Mouse (Mus musculus) small intestine, adult 10 weeks (tissue): ENCODE measurements around the gene Ebpl. TPM values are rescaled to one million over a fixed set of nuclear protein-coding genes. Genes with fewer than 3 reads are reported as not detected.

Experiments used
- polyA plus RNA-seq: library from polyadenylated mRNA; stranded (reverse); fragments of 350-450 nt; fragmentation: Illumina TruSeq; extraction: RNeasy Lipid Tissue Mini Kit (QIAGEN cat#74804); gene quantifications from one replicate; pipeline ENCODE4 v1.2.3, GENCODE M21; 2014; ENCODE audit warnings: low replicate concordance

The Ebpl gene
- polyA plus RNA-seq = 3.6 TPM

GRCm38 (mm10) chr14:61360131-61360980 is at the start of gene Ebpl:
Gene Ebpl (minus strand): TSS chr14:61360439.

GRCm38 (mm10) chr14:61309593-61309992 is 50.6 kb downstream of the Ebpl start, which contains the start of gene Arl11:
Gene Arl11 (plus strand): TSS chr14:61309753.

Other genes starting within 250 kb of the Ebpl start
- 2.2 TPM for gene Sacs, start 222.0 kb downstream of the Ebpl start, polyA plus RNA-seq
- gene Sgcg, start 101.9 kb downstream of the Ebpl start, polyA plus RNA-seq = not detected
- gene Arl11, start 50.7 kb downstream of the Ebpl start, polyA plus RNA-seq = 2.1 TPM
- 71.1 TPM for gene Kpna3, start 79.4 kb upstream of the Ebpl start, polyA plus RNA-seq
- gene Spryd7, start 196.4 kb upstream of the Ebpl start, polyA plus RNA-seq = 157 TPM
- gene Trim13, start 237.8 kb upstream of the Ebpl start, polyA plus RNA-seq = 17.6 TPM
- gene Kcnrg, start 247.0 kb upstream of the Ebpl start, polyA plus RNA-seq = 0.30 TPM